Comparison of ENCODE assay signal across 9 mouse cellular contexts in the genomic region with DNA sequence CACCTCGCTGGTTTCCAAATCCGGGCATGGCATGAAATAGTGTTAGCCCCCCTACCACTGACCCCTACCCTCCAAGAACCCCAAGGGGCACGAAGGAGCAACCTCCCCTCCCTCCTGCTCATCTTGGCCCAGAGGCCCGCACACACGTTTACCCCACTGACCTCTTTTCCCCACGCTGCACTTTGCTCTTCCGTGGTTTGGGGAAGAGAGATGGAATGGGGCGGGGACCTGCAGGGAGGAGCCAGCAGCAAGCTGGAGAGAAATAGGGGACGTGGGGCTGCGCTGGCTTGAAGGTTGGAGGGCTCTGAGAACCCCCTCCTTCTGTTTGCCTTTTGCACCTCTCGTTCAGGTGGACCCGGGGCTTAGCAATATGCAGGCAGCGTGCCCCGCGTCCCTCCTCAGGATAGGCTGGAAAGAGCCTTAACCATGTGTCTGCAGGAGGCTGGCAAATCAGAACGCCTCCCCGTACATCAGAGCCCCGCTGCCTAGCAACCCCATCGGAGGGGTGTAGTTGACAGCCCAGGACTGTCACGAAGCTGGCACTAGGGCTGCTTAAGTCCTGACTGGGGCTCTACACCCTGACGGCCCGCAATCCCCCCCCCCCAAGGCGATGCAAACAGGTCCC. TPM values are rescaled to one million over a fixed set of nuclear protein-coding genes. Genes with fewer than 3 reads are reported as not detected.
DNase-seq lines count a peak whose midpoint lies in the region; ATAC-seq lines count a peak whose summit lies in the region.
"Had no signal": no experiment of that assay in that cellular context is flagged by ENCODE, and none has a peak within 500 bp of the region (broad histone marks: within the 10 kb centered on the region; RNA-seq: fewer than 3 reads in every experiment).

No protein-coding gene starts in this region.

- H3K4me2 ChIP-seq in lung, embryonic 15.5 days = peak overlapping the region; percentile 88

- H3K9ac ChIP-seq in lung, embryonic 15.5 days = no peak overlapping the region

- no peaks in the 10 kb centered on the region for H3K9me3 ChIP-seq in lung, embryonic 15.5 days

- H3K4me1 ChIP-seq in lung, embryonic 15.5 days = peaks cover 26% of the 10 kb centered on the region

- H3K27ac ChIP-seq in lung, embryonic 15.5 days = no peak overlapping the region

- ATAC-seq in lung, embryonic 15.5 days (ENCODE audit: borderline replicate concordance, extremely low read depth, low FRiP score, low TSS enrichment) = peak; percentile 40; the same call in 1 of the 2 replicates
- ATAC-seq in common myeloid progenitor, adult 5-6 weeks (replicated peaks; ENCODE audit: low read depth, poor library complexity, severe bottlenecking) = peak; percentile 40
- ATAC-seq in megakaryocyte-erythroid progenitor cell, adult 5-6 weeks (replicated peaks; ENCODE audit: low FRiP score, low TSS enrichment, poor library complexity, severe bottlenecking) = 0 out of 2 replicates have a peak, but pooled peaks have one; percentile 31

- H3K27me3 ChIP-seq in lung, embryonic 15.5 days = peaks cover 47% of the 10 kb centered on the region

- intact Hi-C loops in heart, postnatal 10 days (cut with DNase I) = no loop called here

- 18% methylated on average over 23 of the region's 23 CpGs for WGBS in lung, embryonic 15.5 days

- H3K4me3 ChIP-seq in lung, embryonic 15.5 days = peak overlapping the region; percentile 41
- H3K4me3 ChIP-seq: myocyte had no signal

- no peak for DNase-seq in lung, postnatal 36 days
- peak; percentile 32 to 49 for DNase-seq in heart, postnatal 10 days
- DNase-seq in layer of hippocampus, adult 8-10 months (ENCODE audit: low spot score in 2 of 2) = peak; percentile 57 to 68
- peak; percentile 74 for DNase-seq in right cerebral cortex, postnatal 4 days
- no peak for DNase-seq in c-Kit-positive CD71-positive TER-119-positive erythroid progenitor cells, embryonic 14.5 days (ENCODE audit: low spot score)

- no peaks in the 10 kb centered on the region for H3K36me3 ChIP-seq in lung, embryonic 15.5 days

RNA-seq across cellular contexts. Expression of gene Kdm2b, which starts 39.2 kb away (rescaled TPM):
- 36.4 and 38.1 TPM in 2 replicates for polyA plus RNA-seq in lung, embryonic 15.5 days (2015; fragmentation: Nextera tagmentation; extraction: Ambion mirVana)
- total RNA-seq in common myeloid progenitor, adult 5-6 weeks (2017) = 60.6 and 72.8 TPM in 2 replicates
- total RNA-seq in heart, postnatal 10 days (2021) = 10 to 100 TPM; 23.1 to 23.3 TPM
- 10 to 100 TPM; 29.1 to 40.3 (median 34.6) TPM for total RNA-seq in layer of hippocampus, adult 8-10 months (2022)
- 58.8 and 70.5 TPM in 2 replicates for total RNA-seq in megakaryocyte-erythroid progenitor cell, adult 5-6 weeks (2014; fragmentation: Nextera tagmentation)
- total RNA-seq in megakaryocyte-erythroid progenitor cell, adult 5-6 weeks (2017) = 62.3 and 64.0 TPM in 2 replicates

Comparison
In these comparisons a context has a peak if more than half of its experiments do, and no peak if none do; other contexts are left out.
1. DNase-seq: peak in heart, postnatal 10 days (2 of 2), layer of hippocampus, adult 8-10 months (2 of 2) and right cerebral cortex, postnatal 4 days (single experiment); none in lung, postnatal 36 days (single experiment) and c-Kit-positive CD71-positive TER-119-positive erythroid progenitor cells, embryonic 14.5 days (single experiment).
2. Peak in every context shown above with its lines, with median percentiles within 50 percentile points of each other: ATAC-seq.